Mouse (Mus musculus): ENCODE measurements around the gene Shb. TPM values are rescaled to one million over a fixed set of nuclear protein-coding genes. Genes with fewer than 3 reads are reported as not detected.

The Shb gene
- total RNA-seq, 2 experiments from 2014 or later: 14.1 to 18.8 TPM

DNA sequence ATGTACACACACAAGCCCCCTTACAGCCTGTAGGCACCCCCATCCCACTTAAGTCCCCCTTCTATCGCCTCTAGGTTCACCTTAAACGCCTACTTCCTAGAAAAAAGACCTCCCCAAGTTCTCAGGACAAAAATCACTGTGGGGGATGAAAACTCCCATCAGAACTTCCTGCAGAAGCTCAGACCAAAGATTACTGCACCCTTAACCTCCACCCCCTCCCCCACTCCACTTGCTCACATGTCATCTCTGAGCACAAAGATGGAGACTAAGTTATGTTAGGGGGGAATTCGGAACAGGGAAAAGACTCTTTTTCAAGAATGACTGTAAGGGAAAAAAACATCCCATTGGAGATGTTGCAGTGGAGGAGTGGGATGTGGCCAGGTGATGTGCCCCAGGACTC, 6.7 kb downstream of the Shb start:
- no peak for DNase-seq (ENCODE audit: low spot score in 2 of 2)
- TF ChIP-seq CTCF (conservative IDR thresholded peaks at IDR 0.05): no peak
- Histone ChIP-seq H3K4me3 (no peak overlapping the region), H3K27ac (no peak overlapping the region)

DNA sequence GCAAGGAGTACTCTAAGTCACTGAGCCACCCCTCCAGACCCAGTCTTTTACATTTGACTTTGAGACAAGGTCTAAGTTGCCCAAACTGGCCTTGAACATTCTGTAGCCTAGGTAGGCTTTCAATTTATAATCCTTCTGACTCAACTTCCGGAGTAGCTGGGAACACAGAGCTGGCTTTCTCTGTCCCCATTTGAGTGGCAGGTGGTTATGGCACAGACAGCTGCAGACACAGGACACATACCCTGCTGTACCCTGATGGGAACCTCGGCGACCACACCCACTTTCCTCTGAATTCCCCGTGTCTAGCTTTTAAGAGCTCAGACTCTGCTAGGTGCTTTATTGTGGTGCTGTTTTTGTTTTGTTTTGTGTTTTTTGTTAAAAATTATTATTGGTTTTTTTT, 7.7 kb downstream of the Shb start:
- H3K4me3 ChIP-seq: no peak overlapping the region
- TF ChIP-seq CTCF (conservative IDR thresholded peaks at IDR 0.05): no peak
- H3K27ac ChIP-seq: no peak overlapping the region
- DNase-seq (ENCODE audit: low spot score in 2 of 2): no peak

DNA sequence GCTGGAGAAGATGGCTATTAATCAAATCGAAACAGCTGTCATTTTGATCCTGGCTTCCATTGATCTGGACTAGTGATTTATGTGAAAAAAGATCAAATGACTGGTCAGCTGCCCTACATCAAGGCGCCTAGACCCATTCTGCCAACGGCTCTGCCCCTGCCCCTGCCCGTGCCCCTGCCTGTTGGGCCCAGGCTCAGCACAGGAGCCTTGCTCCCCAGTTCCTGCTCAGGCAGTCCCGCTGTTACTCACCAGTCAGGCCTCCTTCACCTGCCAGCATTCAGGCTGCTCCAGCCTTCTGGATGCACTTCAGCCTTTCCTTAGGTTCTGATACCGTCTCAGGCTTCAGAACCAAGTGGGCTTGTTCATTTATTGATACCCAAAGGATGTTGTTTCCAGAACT, 8.9 kb downstream of the Shb start:
- Histone ChIP-seq H3K27ac (no peak overlapping the region), H3K4me3 (no peak overlapping the region)
- TF ChIP-seq CTCF (conservative IDR thresholded peaks at IDR 0.05): no peak
- no peak for DNase-seq (ENCODE audit: low spot score in 2 of 2)

DNA sequence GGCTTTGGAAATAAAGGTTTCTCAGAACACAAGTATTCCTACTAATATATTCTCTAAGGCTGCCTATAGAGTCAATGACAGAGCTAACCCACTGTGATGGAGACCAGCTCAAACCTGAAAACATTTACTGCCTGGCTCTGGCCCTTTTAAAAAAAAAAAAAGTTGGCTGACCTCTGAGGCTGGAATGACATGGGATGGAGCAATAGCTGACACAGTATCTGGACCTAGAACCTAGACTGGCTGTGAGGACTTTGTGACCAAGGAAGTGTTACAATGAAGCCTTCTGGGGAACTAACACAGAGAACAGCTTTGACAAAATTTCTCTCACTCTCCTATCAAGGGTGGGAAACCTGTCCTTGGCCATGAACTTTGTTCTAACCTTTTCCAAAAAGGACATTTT, 9.3 kb downstream of the Shb start:
- no peak for TF ChIP-seq CTCF (conservative IDR thresholded peaks at IDR 0.05)
- DNase-seq (ENCODE audit: low spot score in 2 of 2): no peak
- H3K4me3 ChIP-seq: no peak overlapping the region
- no peak overlapping the region for H3K27ac ChIP-seq

DNA sequence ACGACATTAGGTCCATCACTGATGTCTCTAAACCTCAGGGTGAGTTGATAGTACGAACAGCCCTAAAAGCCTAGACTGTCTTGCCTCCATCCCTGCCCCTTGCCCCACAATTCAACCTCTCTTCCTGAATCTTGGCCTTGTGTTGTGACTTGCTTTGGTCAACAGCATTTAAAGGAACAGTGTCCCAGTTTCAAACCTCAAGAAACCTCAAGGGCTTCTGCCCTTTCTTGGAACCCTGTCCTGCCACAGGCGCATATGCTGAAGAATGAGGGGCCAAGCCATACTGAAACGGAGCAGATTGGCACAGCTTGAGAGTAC, 9.7 kb downstream of the Shb start:
- no peak for DNase-seq (ENCODE audit: low spot score in 2 of 2)
- no peak overlapping the region for H3K4me3 ChIP-seq
- no peak overlapping the region for H3K27ac ChIP-seq
- TF ChIP-seq CTCF (conservative IDR thresholded peaks at IDR 0.05): no peak

DNA sequence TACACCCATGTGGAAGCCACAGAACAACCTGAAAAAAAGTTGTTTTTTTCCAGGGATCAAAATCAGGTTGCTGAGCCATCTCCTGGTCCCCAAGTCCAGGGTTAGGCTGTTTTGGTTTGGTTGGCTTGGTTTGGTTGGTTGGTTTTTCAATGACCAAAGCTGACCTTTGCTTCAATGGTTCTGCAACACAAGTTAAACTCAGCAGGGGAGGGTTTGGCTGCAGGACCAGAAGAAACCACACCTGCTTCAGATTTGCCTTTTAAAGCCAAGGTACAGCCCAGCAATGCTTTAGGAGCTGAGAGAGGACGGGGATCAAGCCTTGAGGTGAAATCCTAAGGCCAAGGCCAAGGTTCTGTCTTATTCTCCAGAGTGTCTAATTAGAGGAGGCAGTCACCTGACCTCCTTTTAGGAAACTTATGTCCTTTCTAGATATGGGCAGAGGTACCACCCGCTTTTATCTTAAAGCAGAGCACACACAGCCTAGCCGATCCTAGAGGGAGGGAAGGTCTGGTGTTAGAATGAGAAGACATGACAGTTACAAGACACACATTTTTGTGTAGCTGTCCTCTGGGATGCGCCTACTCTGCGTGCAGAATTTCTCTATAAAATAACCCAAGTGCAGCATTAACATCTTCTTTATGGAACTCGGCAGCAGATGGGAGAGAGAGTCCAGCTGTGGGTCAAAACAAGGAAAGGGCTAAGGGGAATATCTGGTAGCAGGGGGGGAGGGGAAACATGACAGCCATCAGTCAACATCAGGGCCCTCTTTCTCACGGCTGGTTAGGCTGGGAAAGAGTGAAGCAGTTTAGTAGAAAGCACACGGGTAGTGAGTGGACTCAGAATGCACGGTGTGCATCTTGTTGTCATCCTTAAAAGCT, 10.3 kb downstream of the Shb start:
- no peak for TF ChIP-seq CTCF (conservative IDR thresholded peaks at IDR 0.05)
- Histone ChIP-seq H3K27ac (no peak overlapping the region), H3K4me3 (no peak overlapping the region)
- no peak for DNase-seq (ENCODE audit: low spot score in 2 of 2)

DNA sequence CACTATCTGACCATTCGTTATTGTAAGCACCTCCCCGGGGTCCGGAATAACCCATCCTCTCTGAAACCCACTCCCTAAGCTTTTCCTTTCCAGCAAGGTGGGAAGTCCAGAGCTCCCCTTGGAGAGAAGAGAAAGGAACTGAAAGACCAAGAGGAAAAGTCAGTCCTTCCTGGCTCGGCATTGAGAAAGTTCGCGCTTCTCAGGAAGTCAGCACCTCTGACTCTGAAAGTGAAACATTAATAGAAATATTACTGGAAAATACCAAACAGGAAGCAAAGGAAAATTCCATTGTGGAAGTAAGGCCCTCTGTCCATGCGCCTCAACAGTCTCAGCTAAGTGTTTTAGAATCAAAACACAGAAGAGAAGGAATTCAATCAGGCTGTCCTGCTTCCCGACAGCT, 11.9 kb downstream of the Shb start:
- DNase-seq (ENCODE audit: low spot score in 2 of 2): no peak
- Histone ChIP-seq H3K27ac (peak overlapping the region; percentile 18; the same call in 1 of the 2 replicates), H3K4me3 (no peak overlapping the region)
- no peak for TF ChIP-seq CTCF (conservative IDR thresholded peaks at IDR 0.05)

DNA sequence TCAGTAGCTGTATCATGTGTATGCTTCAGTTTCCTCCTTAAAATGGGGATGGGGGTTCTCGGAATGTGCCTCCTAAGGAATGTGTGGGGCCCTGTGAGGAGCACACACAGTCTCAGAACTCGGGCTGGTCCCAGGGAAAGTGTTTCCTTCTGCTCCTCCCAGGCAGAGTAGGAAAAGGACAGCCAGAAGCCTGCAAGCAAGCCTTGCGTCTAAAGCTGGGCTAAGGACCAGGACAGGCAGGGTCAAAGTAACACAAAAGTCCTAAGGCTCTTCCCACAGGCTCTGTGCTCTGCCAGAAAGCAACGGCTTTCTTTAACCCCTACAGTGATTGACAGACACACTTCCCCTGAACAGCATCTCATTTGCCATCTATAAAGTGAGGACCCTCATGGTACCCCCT, 14.9 kb downstream of the Shb start:
- H3K4me3 ChIP-seq: no peak overlapping the region
- no peak for DNase-seq (ENCODE audit: low spot score in 2 of 2)
- TF ChIP-seq CTCF (conservative IDR thresholded peaks at IDR 0.05): no peak
- H3K27ac ChIP-seq: no peak overlapping the region

DNA sequence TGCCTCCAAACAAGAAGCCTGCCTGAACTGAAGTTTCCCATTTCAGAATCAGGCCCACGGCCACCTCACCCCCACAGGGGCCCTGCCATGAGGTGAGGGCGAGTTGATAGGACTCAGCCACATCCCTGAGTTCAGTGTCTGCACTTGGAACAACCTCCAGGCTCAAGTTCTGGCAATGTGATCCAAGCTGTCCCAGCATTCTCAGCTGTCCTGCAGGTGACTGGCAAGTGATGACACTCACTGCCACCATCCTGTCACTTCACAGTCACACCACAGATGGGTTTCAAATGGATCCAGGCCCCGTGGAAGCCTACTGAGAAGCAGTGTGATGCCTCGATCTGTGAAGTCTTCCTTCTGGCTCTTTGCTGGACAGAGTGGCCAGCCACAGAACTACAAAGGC, 16.4 kb downstream of the Shb start:
- H3K27ac ChIP-seq: no peak overlapping the region
- DNase-seq (ENCODE audit: low spot score in 2 of 2): no peak
- TF ChIP-seq CTCF (conservative IDR thresholded peaks at IDR 0.05): no peak
- no peak overlapping the region for H3K4me3 ChIP-seq

DNA sequence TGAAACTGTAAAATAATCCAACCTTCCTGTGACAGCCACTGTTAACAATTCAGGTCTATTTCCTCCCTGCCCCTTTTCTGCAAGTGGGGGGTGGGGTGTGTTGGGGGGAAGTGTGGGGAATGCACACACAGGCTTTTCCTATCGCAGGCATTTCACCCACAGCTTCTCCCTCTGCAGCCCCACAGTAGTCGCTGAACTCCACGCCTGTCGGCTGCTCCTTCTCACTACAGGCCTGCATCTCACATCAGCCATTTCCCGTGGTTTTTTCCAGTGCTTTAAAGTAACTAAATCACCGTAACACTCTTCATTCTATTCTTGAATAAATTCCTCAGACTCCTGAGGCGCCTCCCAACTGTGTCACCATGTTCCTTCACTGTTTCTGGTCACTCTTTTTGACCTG, 17.9 kb downstream of the Shb start:
- no peak overlapping the region for H3K4me3 ChIP-seq
- TF ChIP-seq CTCF (conservative IDR thresholded peaks at IDR 0.05): peak; percentile 24; the same call in 1 of the 2 replicates
- peak overlapping the region; percentile 50 for H3K27ac ChIP-seq
- DNase-seq (ENCODE audit: low spot score in 2 of 2): no peak

DNA sequence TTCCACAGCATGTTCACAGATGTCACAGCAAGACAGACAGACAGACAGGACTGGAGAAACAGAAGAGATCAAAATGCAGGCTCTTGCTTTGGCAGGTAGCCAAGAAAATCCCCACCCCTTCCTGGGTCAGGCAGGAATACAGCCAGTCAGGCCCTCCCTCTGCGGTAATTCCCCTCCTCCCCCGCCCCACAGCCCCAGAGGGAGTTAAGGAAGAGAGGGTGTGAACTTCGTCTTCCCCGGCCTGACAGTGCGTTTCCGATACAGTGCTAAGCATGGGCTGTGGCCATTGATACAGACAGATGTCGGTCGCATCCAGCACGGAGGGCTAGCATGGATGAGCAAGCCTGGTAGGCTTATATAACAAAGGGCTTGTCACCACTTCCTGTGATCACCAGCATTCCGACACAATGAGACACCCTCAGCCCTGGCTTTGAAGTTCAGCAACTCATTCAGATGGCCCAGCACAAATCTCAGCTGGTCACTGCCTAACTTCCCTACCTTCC, 18.4 kb downstream of the Shb start:
- Histone ChIP-seq H3K27ac (peak overlapping the region; percentile 50), H3K4me3 (no peak overlapping the region)
- no peak for DNase-seq (ENCODE audit: low spot score in 2 of 2)
- TF ChIP-seq CTCF (conservative IDR thresholded peaks at IDR 0.05): no peak

DNA sequence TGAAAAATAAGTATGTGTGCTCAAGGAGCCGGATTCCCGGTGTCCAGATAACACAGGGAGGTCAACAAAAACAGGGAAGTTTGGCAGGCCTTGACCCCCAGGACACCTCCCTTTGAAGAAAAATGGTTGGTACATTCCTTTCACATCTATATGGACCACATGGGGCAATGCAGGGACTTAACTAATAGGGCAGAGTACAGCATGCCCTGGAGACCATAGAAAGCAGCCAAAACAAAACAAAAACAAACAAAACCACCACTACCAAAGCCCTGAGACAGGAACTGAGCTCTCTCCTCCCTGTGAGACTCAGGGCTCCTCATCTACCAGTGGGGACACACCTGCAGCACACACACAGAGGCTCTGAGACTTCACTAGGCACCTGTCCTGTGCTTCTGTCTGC, 18.9 kb downstream of the Shb start:
- no peak overlapping the region for H3K4me3 ChIP-seq
- DNase-seq (ENCODE audit: low spot score in 2 of 2): no peak
- peak overlapping the region; percentile 50 for H3K27ac ChIP-seq
- TF ChIP-seq CTCF (conservative IDR thresholded peaks at IDR 0.05): no peak

DNA sequence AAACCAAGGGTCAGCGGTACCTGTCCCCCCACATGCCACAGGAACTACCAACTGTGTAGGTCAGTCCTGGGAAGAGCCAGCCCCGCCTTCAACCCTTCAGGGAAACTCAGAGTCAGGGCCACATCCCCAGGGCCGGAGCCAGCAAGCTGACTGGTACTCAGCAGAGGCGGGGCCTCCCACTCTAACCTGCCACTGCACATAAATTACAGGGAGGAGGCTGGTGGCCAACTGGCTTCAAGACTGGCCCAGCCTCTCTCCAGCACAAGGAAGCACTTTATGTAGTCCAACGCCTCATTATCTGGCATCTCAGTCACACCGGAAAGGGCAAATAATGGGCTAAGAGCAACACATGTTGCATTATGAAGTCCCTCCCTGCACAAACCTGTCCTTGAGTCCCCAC, 22.1 kb downstream of the Shb start:
- TF ChIP-seq CTCF (conservative IDR thresholded peaks at IDR 0.05): no peak
- H3K27ac ChIP-seq: no peak overlapping the region
- H3K4me3 ChIP-seq: no peak overlapping the region
- DNase-seq (ENCODE audit: low spot score in 2 of 2): no peak

DNA sequence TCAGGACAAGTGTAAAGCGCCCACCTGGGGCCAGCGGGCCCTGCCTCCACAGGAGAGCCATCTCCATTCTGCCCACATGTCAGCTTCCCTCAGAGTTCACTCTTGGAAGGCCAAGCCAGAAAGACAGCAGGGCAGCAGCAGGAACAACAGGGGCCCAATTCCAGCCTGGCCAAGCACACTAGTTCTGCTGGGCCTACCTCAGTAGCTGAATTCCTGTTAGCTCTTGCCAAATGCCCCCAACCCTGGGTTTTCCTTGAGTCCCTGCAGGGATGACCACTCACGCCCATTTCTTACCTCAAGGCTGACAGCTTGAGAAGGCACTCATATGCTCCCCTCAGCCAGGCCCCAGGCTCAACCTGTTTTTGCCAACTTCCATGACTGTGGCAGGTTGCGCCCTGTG, 22.9 kb downstream of the Shb start:
- Histone ChIP-seq H3K4me3 (no peak overlapping the region), H3K27ac (peak overlapping the region; percentile 62; the same call in 1 of the 2 replicates)
- TF ChIP-seq CTCF (conservative IDR thresholded peaks at IDR 0.05): no peak
- no peak for DNase-seq (ENCODE audit: low spot score in 2 of 2)
